Mouse (Mus musculus): Measurements from ENCODE around the gene Man1c1. TPM values are rescaled to one million over a fixed set of nuclear protein-coding genes. Genes with fewer than 3 reads are reported as not detected.

Gene Man1c1
- total RNA-seq, 2 experiments from 2014 or later, result 12.2 to 13.7 TPM

DNA sequence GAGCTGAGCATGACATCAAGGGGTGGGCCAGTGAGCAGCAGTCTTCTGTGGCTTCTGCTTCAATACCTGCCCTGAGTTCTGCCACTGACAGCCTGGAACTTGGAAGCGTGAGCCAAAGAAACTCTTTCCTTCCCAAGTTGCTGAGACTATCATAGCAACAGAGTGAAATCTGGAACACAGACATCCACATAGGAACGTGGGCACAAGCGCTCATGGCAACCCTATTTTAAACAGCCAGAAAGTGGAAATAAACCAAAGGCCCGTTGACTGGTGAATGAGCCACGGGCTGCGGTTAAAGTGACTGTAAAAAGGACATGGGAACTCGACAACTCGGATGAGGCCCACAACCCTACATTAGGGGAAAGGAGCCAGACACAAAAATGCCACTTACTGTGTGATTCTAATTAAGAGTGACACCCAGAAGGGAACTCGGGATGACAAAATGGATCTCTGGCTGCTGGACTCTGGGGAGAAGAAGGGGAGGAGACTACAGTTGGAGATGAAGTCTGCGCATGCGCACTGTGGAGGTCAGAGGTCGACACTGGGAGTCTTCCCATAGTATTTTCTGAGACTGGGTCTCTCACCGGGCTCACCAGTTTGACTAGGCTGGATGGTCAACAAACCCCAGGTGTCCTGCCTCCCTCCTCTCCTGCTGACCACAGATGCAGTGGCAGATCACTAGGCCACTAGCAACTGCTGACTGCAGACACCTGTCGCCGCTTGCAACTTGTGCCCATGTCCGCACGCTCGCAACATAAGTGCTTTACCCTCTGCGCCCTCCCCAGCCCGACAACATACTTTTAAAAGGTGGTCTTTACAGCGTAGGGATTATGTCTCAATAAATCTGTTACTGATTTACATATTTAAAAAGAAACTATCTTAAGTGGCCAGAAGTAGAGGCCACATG is 58.8 kb downstream of the Man1c1 start:
- no peak for DNase-seq
- intact Hi-C loops (cut with DNase I), result no loop called here

DNA sequence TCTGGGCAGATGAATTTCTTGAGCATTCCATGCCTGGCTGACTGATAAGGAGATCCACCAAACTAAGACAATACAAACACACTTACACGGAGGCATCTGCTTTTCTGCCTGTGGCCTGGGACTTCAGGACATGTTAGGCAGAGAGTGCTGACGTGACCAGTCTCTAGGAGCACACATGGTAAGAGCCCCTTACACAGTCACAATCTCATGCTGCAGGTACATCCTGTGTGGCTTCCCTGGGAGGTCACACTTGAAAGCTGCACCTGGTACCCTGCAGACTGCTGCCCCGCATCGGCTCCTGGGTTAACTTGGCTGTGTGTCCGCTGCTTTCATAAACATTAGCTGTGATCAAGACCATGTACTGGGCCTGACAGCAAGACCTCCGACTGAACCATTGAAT is 59.7 kb downstream of the Man1c1 start:
- no peak for DNase-seq
- intact Hi-C loops (cut with DNase I), result no loop called here

DNA sequence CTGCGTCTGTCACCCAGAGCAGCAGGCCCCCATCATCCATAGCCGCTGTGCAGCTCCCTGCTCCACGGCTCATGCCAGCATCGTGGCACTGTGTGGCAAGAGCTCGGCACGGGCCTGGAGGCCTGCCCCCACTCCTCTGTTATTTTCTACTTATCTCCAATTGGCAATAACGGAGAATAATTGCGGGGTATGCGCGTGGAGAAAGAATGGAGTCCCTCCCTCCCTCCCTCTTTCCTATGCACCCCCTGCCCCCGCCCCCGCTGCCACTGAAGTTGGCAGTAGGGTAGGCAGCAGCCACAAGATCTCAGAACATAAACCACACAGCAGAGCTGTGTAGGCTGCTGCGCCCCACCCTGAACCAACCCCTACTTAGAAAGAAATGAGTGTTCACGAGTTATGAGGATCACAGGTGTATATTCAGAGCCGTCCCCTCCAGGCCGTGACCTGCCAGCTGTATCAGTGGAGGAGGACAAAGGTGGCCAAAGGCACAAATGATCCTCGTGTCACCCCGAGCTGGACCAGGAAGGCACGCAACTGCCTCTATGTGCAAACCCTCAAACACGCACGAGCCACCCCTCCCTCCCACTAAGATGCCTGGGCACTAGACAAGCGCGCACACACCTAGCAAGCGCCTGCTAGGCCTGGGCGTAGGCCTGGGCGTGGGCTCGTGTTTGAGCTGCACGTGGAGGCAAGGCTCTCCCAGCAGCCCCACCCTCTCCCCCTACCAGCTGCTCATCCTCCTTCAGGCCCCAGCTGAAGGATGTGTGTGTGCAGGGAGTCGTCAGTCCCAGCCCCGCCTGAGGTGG is 62.2 kb downstream of the Man1c1 start:
- intact Hi-C loops (cut with DNase I), result no loop called here
- DNase-seq, result no peak

DNA sequence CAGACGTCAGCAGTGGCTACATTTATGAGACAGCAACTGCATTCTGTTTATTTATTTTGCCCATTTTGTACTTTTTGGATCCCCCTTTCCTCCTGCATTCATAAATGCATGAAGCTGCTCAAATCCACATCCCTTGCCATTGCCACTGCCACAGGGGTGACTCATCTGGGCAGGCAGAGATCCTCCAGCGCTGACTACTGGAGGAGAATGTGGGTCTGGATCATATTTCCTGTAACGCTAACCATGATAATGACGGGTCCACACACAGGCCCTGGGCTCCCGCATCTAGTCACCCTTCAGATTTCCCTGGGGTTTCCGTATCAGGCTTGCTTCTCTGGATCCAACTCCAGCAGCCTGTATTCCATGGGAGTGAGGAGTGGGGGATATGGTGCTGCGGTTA is 64.8 kb downstream of the Man1c1 start:
- intact Hi-C loops (cut with DNase I), result no loop called here
- no peak for DNase-seq

DNA sequence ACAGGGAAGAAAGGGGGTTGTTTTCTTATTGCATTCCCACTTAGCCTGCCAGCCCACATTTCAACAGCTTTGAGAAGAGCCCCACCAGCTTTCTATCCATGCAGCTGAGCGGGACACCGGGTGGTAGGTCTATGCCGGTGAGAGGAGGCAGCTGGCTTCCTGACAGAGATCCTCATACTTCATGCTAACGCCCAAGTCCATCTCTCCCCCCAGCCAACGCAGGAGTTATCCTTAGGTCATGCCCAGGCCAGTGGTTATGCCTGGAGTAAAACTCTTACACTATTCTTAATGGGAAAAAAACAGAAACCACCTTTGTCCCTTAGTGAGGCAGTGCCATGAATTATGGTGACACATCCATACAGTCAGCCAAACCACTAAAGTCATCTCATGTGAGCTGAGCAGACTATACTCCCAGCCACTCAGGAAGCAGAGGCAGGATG is 66.0 kb downstream of the Man1c1 start:
- intact Hi-C loops (cut with DNase I), result no loop called here
- no peak for DNase-seq

DNA sequence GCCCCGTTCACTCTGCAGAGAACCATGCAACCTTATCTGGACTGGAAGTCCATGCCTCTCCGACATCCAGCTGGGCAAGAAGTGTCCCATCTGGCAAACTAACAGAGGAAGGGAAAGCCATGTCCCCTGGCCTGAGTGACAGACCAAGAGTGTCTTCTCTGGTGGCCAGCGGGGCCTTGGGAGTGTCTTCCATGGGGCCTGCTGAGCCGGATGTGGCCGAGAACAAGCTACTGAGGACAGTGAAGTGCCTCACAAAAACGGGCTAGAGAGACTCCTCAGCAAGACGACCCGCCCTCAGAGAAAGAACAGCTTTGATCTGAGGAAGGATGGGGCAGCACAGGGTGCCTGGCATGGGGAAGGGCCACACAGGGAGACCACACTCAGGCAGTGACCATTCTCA is 67.7 kb downstream of the Man1c1 start:
- DNase-seq, result no peak
- intact Hi-C loops (cut with DNase I), result no loop called here

DNA sequence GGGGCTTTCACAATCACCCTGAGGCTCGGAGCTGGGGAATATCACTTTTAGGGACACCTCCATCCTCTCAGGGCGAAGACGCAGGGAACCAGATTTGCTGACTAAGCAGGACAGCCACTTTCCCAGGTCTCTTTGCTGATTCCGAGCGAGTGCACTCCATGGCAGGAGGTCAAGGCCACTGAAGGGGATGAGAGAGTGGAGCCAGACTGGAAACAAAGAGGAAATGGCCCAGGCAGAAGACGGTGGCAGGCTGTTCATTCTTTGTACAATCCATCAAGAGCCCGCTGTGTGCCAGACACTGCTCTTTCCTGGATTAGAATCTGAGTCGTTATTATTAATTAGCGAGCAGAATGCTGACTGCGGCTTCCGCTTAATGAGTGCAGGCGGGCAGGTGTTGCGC is 70.1 kb downstream of the Man1c1 start:
- DNase-seq, result peak; percentile 49
- intact Hi-C loops (cut with DNase I), result no loop called here

DNA sequence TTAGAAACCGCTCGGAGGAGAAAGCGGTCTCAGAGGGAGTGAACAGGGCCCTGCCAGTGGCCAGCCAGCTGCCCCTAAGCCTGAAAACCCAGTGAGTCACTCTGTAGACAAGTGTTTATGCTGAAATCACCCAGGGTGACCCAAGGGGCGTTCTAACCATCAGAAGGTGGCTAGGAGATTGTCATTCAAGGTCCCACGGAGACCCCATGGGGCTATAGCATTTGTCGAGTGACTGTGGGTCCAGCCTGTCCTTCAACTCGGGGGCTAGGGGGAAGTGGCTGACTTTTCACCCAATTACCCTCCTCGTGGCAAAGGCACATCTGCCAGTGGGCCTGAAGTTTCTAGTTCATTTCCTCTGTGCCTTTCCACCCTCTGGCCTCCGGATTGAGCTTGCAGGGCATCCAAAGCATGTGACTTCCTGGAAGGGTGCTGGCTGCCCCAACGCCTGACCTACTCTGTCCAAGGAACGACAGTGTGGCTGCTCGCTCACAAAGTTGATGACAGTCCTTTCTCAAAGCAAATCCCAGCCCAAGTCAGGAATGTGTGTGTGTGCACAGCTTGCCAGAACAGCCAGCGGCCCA is 71.9 kb downstream of the Man1c1 start:
- no peak for DNase-seq
- intact Hi-C loops (cut with DNase I), result no loop called here

DNA sequence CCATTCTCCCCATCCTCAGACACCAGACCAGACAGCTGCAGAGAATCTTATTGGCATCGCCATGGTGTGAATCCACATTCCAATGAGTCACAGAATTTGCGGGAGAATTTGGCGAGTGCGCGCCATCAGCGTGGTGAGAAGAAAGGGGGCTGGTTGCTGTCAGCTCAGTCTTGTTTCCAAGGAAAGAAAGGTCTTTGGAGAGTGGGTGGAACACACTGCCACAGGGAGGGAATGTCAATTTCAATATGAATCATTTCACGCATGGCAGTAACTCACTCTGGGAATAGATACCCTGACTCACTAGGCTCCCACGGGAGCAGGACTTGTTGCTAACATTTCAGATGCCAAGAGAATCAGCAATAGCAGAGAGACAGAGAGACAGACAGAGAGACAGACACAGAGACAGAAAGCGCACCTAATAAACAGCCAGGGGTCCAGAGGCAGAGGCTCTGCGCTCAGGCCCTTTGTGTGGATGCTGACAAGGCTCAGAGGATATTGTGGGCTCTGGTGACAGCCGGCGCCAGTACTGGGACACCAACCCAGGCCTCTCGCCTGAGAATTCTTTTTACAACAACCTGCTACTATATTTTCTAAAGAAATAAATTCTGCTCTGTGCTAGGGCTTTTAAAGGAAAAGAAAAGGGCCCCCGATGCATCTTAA is 72.5 kb downstream of the Man1c1 start:
- intact Hi-C loops (cut with DNase I), result no loop called here
- DNase-seq, result no peak

DNA sequence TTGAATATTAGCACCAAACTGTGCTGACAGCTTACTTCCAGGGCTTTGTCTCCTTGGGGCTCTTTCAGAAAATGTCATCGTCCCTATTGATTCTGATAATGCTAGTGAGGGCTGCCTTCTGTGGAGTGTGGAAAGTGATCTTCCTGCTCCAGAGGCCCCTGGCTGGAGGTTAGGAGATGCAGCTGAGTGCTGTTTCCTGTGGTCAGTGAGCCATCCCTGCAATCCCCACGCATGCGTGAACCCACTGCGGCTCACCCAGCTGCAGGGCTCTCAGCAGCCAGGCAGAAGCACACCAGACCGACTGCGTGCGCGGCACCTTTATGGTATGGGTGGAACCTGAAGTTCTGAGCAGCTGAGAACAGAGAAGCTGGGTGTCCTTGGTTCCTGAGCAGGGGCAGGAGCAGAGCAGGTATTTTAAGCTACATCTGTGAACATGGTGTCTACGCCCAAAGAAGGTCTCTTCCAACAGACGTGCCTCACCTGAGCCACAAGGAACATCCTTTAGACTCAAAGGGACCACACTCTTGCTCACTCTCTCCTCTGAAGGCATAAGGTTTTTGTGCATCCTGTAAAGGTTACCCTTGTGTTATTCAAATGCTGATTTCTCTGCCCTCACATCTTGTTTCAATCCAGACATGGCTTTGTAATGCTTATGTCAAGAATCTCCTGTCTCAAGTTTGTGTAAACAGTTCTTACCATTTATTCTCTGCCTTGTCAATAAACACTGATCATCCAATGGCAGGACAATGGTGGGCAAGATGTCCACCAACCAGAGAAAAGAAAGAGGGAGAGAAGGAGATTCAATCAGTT is 75.3 kb downstream of the Man1c1 start:
- no peak for DNase-seq
- intact Hi-C loops (cut with DNase I), result no loop called here

DNA sequence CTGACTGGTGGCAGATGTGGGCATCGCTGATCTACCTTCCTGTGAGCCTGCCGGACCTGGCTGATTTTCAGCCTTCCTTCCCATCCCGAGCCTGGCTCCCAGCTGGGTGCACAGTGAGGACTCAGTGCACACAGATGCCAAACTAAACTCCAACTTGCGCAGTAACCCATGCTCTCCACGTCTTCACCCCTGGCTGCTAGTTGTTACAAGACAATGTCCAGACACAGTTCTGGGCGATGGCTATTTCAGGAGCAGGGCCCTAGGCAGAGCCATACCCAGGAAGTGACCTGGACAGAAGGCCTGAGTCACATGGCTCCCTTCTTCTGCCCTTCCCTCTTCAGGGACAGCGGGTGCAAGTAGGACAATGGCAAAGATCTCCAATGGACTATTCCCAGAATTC is 76.0 kb downstream of the Man1c1 start:
- no peak for DNase-seq
- intact Hi-C loops (cut with DNase I), result no loop called here

DNA sequence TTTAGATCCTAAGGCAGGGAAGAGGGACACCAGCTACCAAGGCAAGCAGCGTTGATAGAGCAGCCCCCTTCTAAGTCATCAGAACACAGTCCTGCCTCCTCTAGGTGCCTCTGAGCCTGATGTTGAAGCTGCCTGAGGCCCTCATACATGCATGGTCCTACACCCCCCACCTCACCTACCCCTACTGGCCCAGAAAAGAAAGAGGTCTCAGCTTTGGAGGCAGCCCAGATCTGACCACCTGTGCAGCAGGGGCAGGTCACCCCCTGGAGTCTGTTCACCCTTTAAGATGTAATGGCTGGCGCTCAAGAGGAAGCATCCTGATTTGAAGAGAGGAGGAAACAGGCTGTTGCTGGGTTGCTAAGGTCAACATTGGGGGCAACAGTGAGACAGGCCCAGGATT is 77.2 kb downstream of the Man1c1 start:
- intact Hi-C loops (cut with DNase I), result no loop called here
- no peak for DNase-seq

DNA sequence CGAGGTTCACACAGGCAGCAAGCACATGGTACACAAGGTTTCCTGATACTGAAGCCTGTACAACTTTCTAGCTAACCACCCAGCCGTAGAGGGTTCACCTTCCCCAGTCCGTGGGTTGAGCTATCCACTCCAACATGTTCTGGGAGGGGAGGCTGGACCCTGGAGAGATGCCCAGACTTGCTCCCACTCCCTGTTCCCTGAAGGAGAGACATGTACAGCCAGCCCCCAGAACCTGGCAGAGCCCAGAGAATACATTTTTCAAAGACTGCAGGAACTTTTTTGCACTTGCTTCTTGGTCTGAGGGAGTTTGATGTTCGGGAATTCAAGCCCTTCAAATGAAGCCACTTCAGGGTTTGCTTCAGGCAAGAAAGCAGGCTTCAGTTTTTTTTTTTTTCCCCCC is 77.7 kb downstream of the Man1c1 start:
- intact Hi-C loops (cut with DNase I), result no loop called here
- DNase-seq, result no peak

DNA sequence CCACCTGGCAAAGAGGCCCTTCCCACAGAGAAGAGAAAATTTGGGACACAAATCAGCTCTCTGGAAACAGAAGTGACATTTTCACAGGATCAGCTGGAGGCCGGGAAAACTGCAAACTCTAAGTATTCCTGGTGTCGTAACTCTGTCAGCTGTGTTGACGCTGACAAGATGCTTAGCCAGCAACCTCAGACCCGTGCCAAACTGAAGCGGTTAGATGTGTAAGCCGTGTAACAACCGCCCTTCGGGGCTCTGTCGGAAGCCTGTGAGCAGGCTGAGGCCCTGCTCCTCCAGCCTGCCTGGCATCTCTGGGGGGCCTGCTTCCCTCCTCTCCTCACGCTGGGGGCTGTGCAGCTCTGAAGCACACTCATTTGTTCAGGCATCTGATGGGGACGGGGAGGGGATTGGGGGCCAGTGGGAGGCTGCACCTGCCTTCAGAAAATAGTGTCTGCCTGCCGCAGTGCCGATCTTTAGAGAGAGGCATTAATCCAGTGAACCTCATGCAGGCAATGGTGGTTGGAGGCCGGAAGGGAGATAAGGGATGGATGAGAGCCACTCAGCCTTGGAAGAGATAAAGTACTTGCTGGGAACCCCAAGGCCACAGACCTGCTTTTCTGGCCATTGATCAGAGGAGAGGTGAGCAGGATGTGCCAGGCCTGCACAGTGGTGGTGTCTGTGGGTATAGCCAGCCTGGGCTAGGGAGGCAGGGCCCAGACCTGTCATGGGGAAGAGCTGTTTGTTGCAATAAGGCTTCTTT is 79.8 kb downstream of the Man1c1 start:
- intact Hi-C loops (cut with DNase I), result no loop called here
- peak; percentile 56 for DNase-seq

DNA sequence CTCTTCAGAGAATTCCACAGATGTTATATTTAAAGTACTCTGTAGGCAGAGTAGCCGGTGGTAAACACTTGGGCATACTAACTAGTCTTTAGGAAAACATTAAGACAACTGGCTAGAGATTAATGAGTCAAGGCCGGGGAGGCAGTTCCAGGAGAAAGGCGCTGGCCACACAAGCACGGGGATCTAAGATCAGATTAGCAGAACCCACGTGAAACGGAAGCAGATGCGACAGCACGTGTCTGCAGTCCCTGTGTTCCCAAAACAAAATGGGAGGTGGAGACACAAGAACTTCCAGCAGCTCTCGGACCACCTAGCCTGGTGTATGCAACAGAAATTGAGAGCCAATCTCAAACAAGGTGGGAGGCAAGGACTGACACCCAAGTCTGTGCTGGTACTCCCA is 82.4 kb downstream of the Man1c1 start:
- intact Hi-C loops (cut with DNase I), result no loop called here

DNA sequence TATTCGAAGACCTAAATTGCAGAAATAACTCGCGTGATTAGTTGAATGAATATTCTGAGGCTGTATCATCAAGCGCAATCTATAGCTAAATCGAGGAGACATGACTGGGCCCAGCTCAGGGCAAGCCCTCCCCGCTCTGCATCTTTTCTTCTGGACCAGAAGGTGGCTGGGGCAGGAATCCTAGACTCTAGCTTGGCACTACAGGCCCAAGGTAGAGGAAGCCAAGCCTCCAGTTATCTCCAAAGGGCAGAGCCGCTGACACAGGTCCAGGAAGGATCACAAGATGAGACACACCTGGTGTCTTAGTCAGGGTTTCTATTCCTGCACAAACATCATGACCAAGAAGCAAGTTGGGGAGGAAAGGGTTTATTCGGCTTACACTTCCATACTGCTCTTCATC is 83.8 kb downstream of the Man1c1 start:
- intact Hi-C loops (cut with DNase I), result no loop called here
- no peak for DNase-seq

More for the DNA sequence above, 82.4 kb downstream of the Man1c1 start:
- DNase-seq, result no peak

DNA sequence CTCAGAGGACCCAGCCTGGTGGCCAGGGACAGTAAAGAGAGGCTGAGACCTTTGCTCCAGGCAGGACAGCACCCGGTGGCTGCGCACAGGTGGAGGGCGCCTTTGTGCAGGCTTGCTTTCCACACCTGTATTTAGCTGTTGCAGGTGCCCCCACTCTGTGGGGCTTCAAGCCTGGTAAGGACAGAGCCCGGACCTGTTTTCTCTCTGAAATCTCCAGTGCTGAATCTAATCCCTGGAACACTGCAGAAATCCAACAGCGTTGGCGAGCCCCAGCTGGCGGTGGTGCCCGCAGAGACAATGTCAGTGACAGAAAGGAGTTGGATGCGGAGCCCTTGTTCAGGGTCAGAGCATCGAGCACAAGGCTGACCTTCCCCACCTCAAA is 84.6 kb downstream of the Man1c1 start:
- intact Hi-C loops (cut with DNase I), result no loop called here
- DNase-seq, result no peak

DNA sequence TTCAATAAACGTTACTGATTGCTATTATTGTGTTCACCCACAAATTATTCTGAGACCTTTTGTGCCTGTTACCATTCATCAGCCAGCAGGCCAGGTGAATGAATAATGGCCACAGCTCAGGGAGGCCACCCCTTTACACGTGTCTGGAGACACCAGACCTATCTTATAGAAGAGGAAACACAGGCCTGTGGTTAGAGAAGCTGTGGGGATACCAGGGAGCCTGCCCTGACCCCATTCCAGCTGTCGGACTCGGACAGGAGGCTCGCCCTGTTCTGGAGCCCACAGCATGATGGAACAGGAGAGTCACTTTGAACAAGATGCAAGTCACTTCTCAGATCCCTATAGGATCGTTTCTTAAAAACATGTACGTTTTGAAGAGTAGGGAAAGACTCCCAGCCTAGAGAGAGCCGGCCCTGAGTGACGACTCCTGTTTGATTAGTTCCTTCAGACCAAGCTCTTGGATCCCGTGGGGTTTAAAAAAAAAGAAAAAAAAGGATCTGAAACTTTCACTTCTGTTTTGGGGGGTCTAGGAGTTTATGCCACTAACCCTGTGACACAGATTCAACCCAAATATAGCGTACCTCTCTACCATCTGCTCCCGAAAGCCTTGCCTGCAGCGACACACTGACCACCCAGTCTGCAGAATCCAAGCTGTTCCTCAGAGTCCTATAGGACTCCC is 85.1 kb downstream of the Man1c1 start:
- no peak for DNase-seq
- intact Hi-C loops (cut with DNase I), result no loop called here

DNA sequence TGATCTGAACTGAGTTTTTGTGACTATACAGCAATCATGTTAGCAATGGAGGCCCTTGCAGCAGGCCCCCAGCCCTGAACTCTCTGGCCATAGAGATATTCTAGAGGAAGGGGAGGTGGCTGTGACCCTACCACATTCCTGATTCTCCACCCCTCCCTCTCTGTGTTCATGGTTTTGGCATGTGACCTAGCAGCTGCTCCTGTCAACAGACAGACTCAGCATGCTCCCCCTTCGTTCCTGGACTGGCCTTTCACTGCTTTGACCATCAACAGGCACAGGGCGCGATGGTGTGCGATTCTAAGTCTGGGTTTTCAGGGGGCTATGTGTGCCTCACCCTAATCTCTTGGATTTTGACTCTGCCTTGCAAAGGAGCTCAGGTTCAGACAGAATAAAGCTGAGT is 86.3 kb downstream of the Man1c1 start:
- intact Hi-C loops (cut with DNase I), result no loop called here
- no peak for DNase-seq
